Mouse (Mus musculus): ENCODE data around the gene Qpct.

DNA sequence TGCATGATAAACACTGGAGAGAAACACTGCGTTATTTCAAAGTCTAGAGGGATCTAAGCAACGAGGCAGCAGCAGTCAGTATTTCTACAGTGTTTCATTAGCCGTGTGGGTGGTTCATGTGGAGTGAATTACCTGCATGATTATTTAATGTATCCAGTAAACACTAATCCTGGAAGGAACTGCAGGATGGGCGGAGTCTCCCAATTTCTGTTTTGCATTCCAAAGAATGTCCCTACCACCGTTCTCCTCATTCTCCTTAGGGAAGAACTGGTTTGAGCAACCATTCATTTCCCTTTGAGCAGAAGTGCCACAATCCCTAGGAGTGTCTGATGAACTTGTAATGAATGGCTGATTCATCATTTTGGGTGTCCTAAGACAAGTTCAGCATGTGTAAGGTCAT lies 8.5 kb downstream of the Qpct start:
- TF ChIP-seq CTCF (IDR thresholded peaks at IDR 0.05 in 2 of 3, conservative IDR thresholded peaks at IDR 0.05 in 1 of 3; ENCODE audit: control insufficient read depth in 1 of 3, insufficient read depth in 1 of 3, low read depth in 2 of 3, low read length in 3 of 3, poor library complexity in 1 of 3, severe bottlenecking in 1 of 3) (no peak), MAZ (IDR thresholded peaks at IDR 0.05; ENCODE audit: low read depth, low read length) (no peak), ZC3H11A (IDR thresholded peaks at IDR 0.05; ENCODE audit: low read depth, low read length) (no peak), ZKSCAN1 (IDR thresholded peaks at IDR 0.05; ENCODE audit: low read depth, low read length) (no peak), POLR2A (IDR thresholded peaks at IDR 0.05; ENCODE audit: control insufficient read depth in 1 of 2, insufficient read depth in 1 of 2, low read depth in 1 of 2, low read length in 2 of 2, poor library complexity in 1 of 2) (no peak), EP300 (IDR thresholded peaks at IDR 0.05; ENCODE audit: low read depth in 1 of 2, low read length in 2 of 2) (no peak), E2F4 (IDR thresholded peaks at IDR 0.05; ENCODE audit: borderline replicate concordance, low read depth, low read length) (no peak), SMC3 (IDR thresholded peaks at IDR 0.05; ENCODE audit: low read depth, low read length) (no peak), NELFE (IDR thresholded peaks at IDR 0.05; ENCODE audit: low read depth, low read length) (no peak), CHD1 (IDR thresholded peaks at IDR 0.05; ENCODE audit: low read depth, low read length) (no peak)
